Mouse (Mus musculus) urinary bladder, adult 2 months (tissue): ENCODE results near the gene Krtap6-5. TPM values are rescaled to one million over a fixed set of nuclear protein-coding genes. Genes with fewer than 3 reads are reported as not detected.
"Not testable (repeated sequence)": the region's sequence is repeated elsewhere in the genome, so short reads cannot be mapped to it uniquely, and the experiment has no call there.

Experiments
- DNase-seq: peaks from one replicate; pipeline ENCODE4 v3.0.0; 2022; ENCODE audit warnings: low spot score
- polyA plus RNA-seq: library from polyadenylated mRNA; depleted of rRNA; stranded (reverse); fragments of >200 nt; gene quantifications from 2 replicates; pipeline ENCODE4 v1.2.3, GENCODE M21; 2012; rRNA removed

Krtap6-5 gene
- polyA plus RNA-seq, result not detected in 2 replicates

- no peak for DNase-seq
Observed at GRCm38 (mm10) chr16:89047783-89048182, at the start of gene Krtap6-5. TSS of gene Krtap6-5 (minus strand) at chr16:89047883.

- DNase-seq, result not testable (repeated sequence)
Observed at GRCm38 (mm10) chr16:89071041-89071440, 23.4 kb upstream of the Krtap6-5 start.

GRCm38 (mm10) chr16:89063902-89064301 lies 16.2 kb upstream of the Krtap6-5 start, which contains the start of gene 1110025L11Rik:
TSS of gene 1110025L11Rik (minus strand) at chr16:89064002.
- not testable (repeated sequence) for DNase-seq

GRCm38 (mm10) chr16:89041372-89041771 lies 6.3 kb downstream of the Krtap6-5 start, which contains the start of gene Gm10228:
TSS of gene Gm10228 (minus strand) at chr16:89041472.
- DNase-seq, result not testable (repeated sequence)

GRCm38 (mm10) chr16:89031399-89031798 lies 16.3 kb downstream of the Krtap6-5 start, which contains the start of gene Krtap6-1:
TSS of gene Krtap6-1 (plus strand) at chr16:89031699.
- DNase-seq, result not testable (repeated sequence)

- not testable (repeated sequence) for DNase-seq
Observed at GRCm38 (mm10) chr16:89014984-89015383, 32.7 kb downstream of the Krtap6-5 start, which contains the start of gene Gm10229. TSS of gene Gm10229 (plus strand) at chr16:89015284.

- DNase-seq, result no peak
Observed at GRCm38 (mm10) chr16:89013973-89014372, 33.7 kb downstream of the Krtap6-5 start.

GRCm38 (mm10) chr16:89010659-89011058 lies 37.0 kb downstream of the Krtap6-5 start, which contains the start of gene Krtap22-2:
TSS of gene Krtap22-2 (minus strand) at chr16:89010759.
- no peak for DNase-seq

Other genes starting within 250 kb of the Krtap6-5 start
- not detected in 2 replicates for gene Gm20741, start 235.7 kb downstream of the Krtap6-5 start, polyA plus RNA-seq
- not detected in 2 replicates for gene Krtap15, start 227.7 kb downstream of the Krtap6-5 start, polyA plus RNA-seq
- gene Krtap14, start 221.7 kb downstream of the Krtap6-5 start, polyA plus RNA-seq, result not detected in 2 replicates
- not detected in 2 replicates for gene Krtap19-1, start 178.5 kb downstream of the Krtap6-5 start, polyA plus RNA-seq
- gene Krtap19-2, start 173.6 kb downstream of the Krtap6-5 start, polyA plus RNA-seq, result not detected in 2 replicates
- not detected in 2 replicates for gene Krtap19-3, start 169.8 kb downstream of the Krtap6-5 start, polyA plus RNA-seq
- gene Krtap19-4, start 162.8 kb downstream of the Krtap6-5 start, polyA plus RNA-seq, result not detected in 2 replicates
- gene Krtap19-5, start 151.4 kb downstream of the Krtap6-5 start, polyA plus RNA-seq, result not detected in 2 replicates
- not detected in 2 replicates for gene Krtap19-9b, start 115.6 kb downstream of the Krtap6-5 start, polyA plus RNA-seq
- not detected in 2 replicates for gene Krtap16-3, start 85.0 kb downstream of the Krtap6-5 start, polyA plus RNA-seq
- not detected in 2 replicates for gene Krtap22-2, start 37.1 kb downstream of the Krtap6-5 start, polyA plus RNA-seq
- not detected in 2 replicates for gene Gm10229, start 32.6 kb downstream of the Krtap6-5 start, polyA plus RNA-seq
- gene Krtap6-1, start 16.2 kb downstream of the Krtap6-5 start, polyA plus RNA-seq, result not detected in 2 replicates
- gene Gm10228, start 6.4 kb downstream of the Krtap6-5 start, polyA plus RNA-seq, result not detected in 2 replicates
- not detected in 2 replicates for gene 1110025L11Rik, start 16.1 kb upstream of the Krtap6-5 start, polyA plus RNA-seq
- not detected in 2 replicates for gene Krtap6-3, start 36.1 kb upstream of the Krtap6-5 start, polyA plus RNA-seq
- not detected in 2 replicates for gene Gm6358, start 93.0 kb upstream of the Krtap6-5 start, polyA plus RNA-seq
- gene Gm10061, start 103.2 kb upstream of the Krtap6-5 start, polyA plus RNA-seq, result not detected in 2 replicates
- not detected in 2 replicates for gene Gm9789, start 110.1 kb upstream of the Krtap6-5 start, polyA plus RNA-seq
- not detected in 2 replicates for gene Gm7735, start 121.6 kb upstream of the Krtap6-5 start, polyA plus RNA-seq
- not detected in 2 replicates for gene 1110057P08Rik, start 126.9 kb upstream of the Krtap6-5 start, polyA plus RNA-seq
- gene Krtap20-2, start 158.0 kb upstream of the Krtap6-5 start, polyA plus RNA-seq, result not detected in 2 replicates